ENCODE assay signal across 8 mouse cellular contexts in genomic region chr17:25272951-25273705, GRCm38 (mm10). TPM values are rescaled to one million over a fixed set of nuclear protein-coding genes. Genes with fewer than 3 reads are reported as not detected.
DNase-seq lines count a peak whose midpoint lies in the region; ATAC-seq and TF ChIP-seq lines count a peak whose summit lies in the region.

No protein-coding gene starts in this region.

- H3K4me3 ChIP-seq in CH12.LX (replicated peaks in 1 of 3; ENCODE audit: low read depth in 2 of 3, low read length in 2 of 3, poor library complexity in 1 of 3) = peak overlapping the region; percentile 98 to 100 (median 98)
- peak overlapping the region; percentile 97 for H3K4me3 ChIP-seq in bone marrow macrophage, adult 2 months (ENCODE audit: insufficient read depth, low read length)
- peak overlapping the region; percentile 86 for H3K4me3 ChIP-seq in erythroblast, embryonic 14.5 days (replicated peaks)
- peak overlapping the region; percentile 83 for H3K4me3 ChIP-seq in liver, postnatal 0 days (ENCODE audit: low read depth, low read length)
- H3K4me3 ChIP-seq in neural tube, embryonic 12.5 days = peak overlapping the region; percentile 97
- peak overlapping the region; percentile 96 for H3K4me3 ChIP-seq in testis, adult 2 months (ENCODE audit: control insufficient read depth, low read depth, low read length)

- 0 out of 2 replicates have a peak overlapping the region, but pooled peaks have one; percentile 89 for H3K4me2 ChIP-seq in CH12.LX (ENCODE audit: insufficient read depth, low read depth, poor library complexity, severe bottlenecking)
- H3K4me2 ChIP-seq in liver, postnatal 0 days (ENCODE audit: low read depth, low read length) = peak overlapping the region; percentile 87
- H3K4me2 ChIP-seq in neural tube, embryonic 12.5 days (replicated peaks) = peak overlapping the region; percentile 97

- TF ChIP-seq EP300 in CH12.LX (IDR thresholded peaks at IDR 0.05; ENCODE audit: low read length) = no peak
- TF ChIP-seq EP300 in liver, postnatal 0 days (IDR thresholded peaks at IDR 0.05; ENCODE audit: low read depth) = no peak

- ATAC-seq in liver, postnatal 0 days = peak; percentile 83
- ATAC-seq in neural tube, embryonic 12.5 days (ENCODE audit: low FRiP score, low read depth) = peak; percentile 92

- in situ Hi-C loops in CH12.LX (cut with MboI; ENCODE audit: low pct_ligation_motif_present, low pct_unique_long_range_greater_than_20kb, low sequenced_read_pairs) = loop anchor here (5.0 to 10.0 kb wide), 2 partner anchors 36 to 88 kb away; partner anchors contain the start of genes BC003965 and Unkl

- dilution Hi-C loops in CH12.LX (cut with MboI; ENCODE audit: extremely low pct_ligation_motif_present, extremely low pct_unique_long_range_greater_than_20kb, low sequenced_read_pairs) = no loop called here

- TF ChIP-seq RAD21 in CH12.LX (IDR thresholded peaks at IDR 0.05; ENCODE audit: low read depth, low read length) = no peak

- peak overlapping the region; percentile 100 for H3K9ac ChIP-seq in CH12.LX (ENCODE audit: insufficient read depth, low read depth)
- peak overlapping the region; percentile 97 for H3K9ac ChIP-seq in liver, postnatal 0 days (replicated peaks)
- peak overlapping the region; percentile 99 for H3K9ac ChIP-seq in neural tube, embryonic 12.5 days

- 3% methylated on average over 74 of the region's 92 CpGs for WGBS in liver, postnatal 0 days (ENCODE audit: insufficient replicate concordance)
- under 1% methylated on average over 92 of the region's 92 CpGs for WGBS in neural tube, embryonic 12.5 days

- DNase-seq in CH12.LX (ENCODE audit: extremely low read depth) = peak; percentile 85
- peak; percentile 89 for DNase-seq in heart, postnatal 14 days
- peak; percentile 89 to 95 for DNase-seq in layer of hippocampus, adult 18-20 months (ENCODE audit: low spot score in 2 of 2)
- DNase-seq in liver, postnatal 0 days = peak; percentile 90

- peak; percentile 79; the same call in 1 of the 2 replicates for TF ChIP-seq POLR2A in CH12.LX (IDR thresholded peaks at IDR 0.05; ENCODE audit: low read depth, low read length)
- TF ChIP-seq POLR2A in bone marrow macrophage, adult 2 months (IDR thresholded peaks at IDR 0.05; ENCODE audit: borderline replicate concordance, low read depth, low read length) = no peak
- TF ChIP-seq POLR2A in testis, adult 2 months (IDR thresholded peaks at IDR 0.05; ENCODE audit: control insufficient read depth, low read depth, low read length) = peak; percentile 85

- H3K4me1 ChIP-seq in CH12.LX (ENCODE audit: control insufficient read depth in 1 of 2, insufficient read depth in 2 of 2) = peaks cover 11 to 36% of the 10 kb centered on the region in 2 experiments
- peaks cover 21% of the 10 kb centered on the region for H3K4me1 ChIP-seq in bone marrow macrophage, adult 2 months (ENCODE audit: control insufficient read depth, insufficient read depth, low read length)
- H3K4me1 ChIP-seq in erythroblast, embryonic 14.5 days (ENCODE audit: control insufficient read depth) = peaks cover 45% of the 10 kb centered on the region
- H3K4me1 ChIP-seq in liver, postnatal 0 days (ENCODE audit: insufficient read depth) = peaks cover 32% of the 10 kb centered on the region
- peaks cover 32% of the 10 kb centered on the region for H3K4me1 ChIP-seq in neural tube, embryonic 12.5 days
- peaks cover 7% of the 10 kb centered on the region for H3K4me1 ChIP-seq in testis, adult 2 months (ENCODE audit: control insufficient read depth, insufficient read depth, low read length)

- H3K36me3 ChIP-seq in CH12.LX (replicated peaks in 1 of 2; ENCODE audit: control insufficient read depth in 1 of 2, insufficient read depth in 1 of 2, low read length in 1 of 2) = peaks cover 18 to 33% of the 10 kb centered on the region in 2 experiments
- peaks cover 40% of the 10 kb centered on the region for H3K36me3 ChIP-seq in erythroblast, embryonic 14.5 days (ENCODE audit: control insufficient read depth)
- H3K36me3 ChIP-seq in liver, postnatal 0 days (replicated peaks; ENCODE audit: insufficient read depth, low read length) = peaks cover 15% of the 10 kb centered on the region
- H3K36me3 ChIP-seq in neural tube, embryonic 12.5 days = peaks cover 22% of the 10 kb centered on the region
- H3K36me3 ChIP-seq in testis, adult 2 months (ENCODE audit: control insufficient read depth, insufficient read depth, low read length) = peaks cover 2% of the 10 kb centered on the region

- intact Hi-C loops in heart, postnatal 14 days (cut with DNase I) = loop anchor here (5.0 to 10.0 kb wide), 3 partner anchors 86 to 338 kb away; partner anchors contain the start of genes Mapk8ip3 and Unkl

- peaks cover 51% of the 10 kb centered on the region for H3K79me2 ChIP-seq in CH12.LX (replicated peaks; ENCODE audit: control insufficient read depth, extremely low read depth, insufficient read depth, poor library complexity, severe bottlenecking)

- H3K27me3 ChIP-seq in CH12.LX (replicated peaks) = peaks cover 13% of the 10 kb centered on the region
- H3K27me3 ChIP-seq in erythroblast, embryonic 14.5 days (ENCODE audit: control insufficient read depth) = no peaks in the 10 kb centered on the region
- no peaks in the 10 kb centered on the region for H3K27me3 ChIP-seq in liver, postnatal 0 days (ENCODE audit: insufficient read depth, low read length)
- H3K27me3 ChIP-seq in neural tube, embryonic 12.5 days (replicated peaks) = no peaks in the 10 kb centered on the region
- H3K27me3 ChIP-seq in testis, adult 2 months (ENCODE audit: control insufficient read depth, insufficient read depth, low read length) = no peaks in the 10 kb centered on the region

- H3K9me3 ChIP-seq in CH12.LX (replicated peaks; ENCODE audit: low read length) = no peaks in the 10 kb centered on the region
- H3K9me3 ChIP-seq in erythroblast, embryonic 14.5 days (ENCODE audit: control insufficient read depth, low read length) = no peaks in the 10 kb centered on the region
- no peaks in the 10 kb centered on the region for H3K9me3 ChIP-seq in liver, postnatal 0 days (ENCODE audit: low read length)
- H3K9me3 ChIP-seq in neural tube, embryonic 12.5 days = no peaks in the 10 kb centered on the region

- peak in 1 of 2 experiments; percentile 15; a peak in 1 of 4 replicates for TF ChIP-seq CTCF in CH12.LX (conservative IDR thresholded peaks at IDR 0.05 in 1 of 2, IDR thresholded peaks at IDR 0.05 in 1 of 2; ENCODE audit: low read depth in 2 of 2, low read length in 2 of 2)
- no peak for TF ChIP-seq CTCF in bone marrow macrophage, adult 2 months (IDR thresholded peaks at IDR 0.05; ENCODE audit: low read depth, low read length)
- no peak for TF ChIP-seq CTCF in liver, postnatal 0 days (IDR thresholded peaks at IDR 0.05; ENCODE audit: low read depth)
- TF ChIP-seq CTCF in testis, adult 2 months (IDR thresholded peaks at IDR 0.05; ENCODE audit: control insufficient read depth, insufficient read depth, insufficient replicate concordance, low read depth, low read length) = no peak

- peak overlapping the region; percentile 88 for H3K27ac ChIP-seq in CH12.LX (ENCODE audit: insufficient read depth, low read depth)
- peak overlapping the region; percentile 96 for H3K27ac ChIP-seq in bone marrow macrophage, adult 2 months (ENCODE audit: insufficient read depth, low read depth, low read length)
- H3K27ac ChIP-seq in liver, postnatal 0 days (ENCODE audit: low read depth) = peak overlapping the region; percentile 99
- peak overlapping the region; percentile 97 for H3K27ac ChIP-seq in neural tube, embryonic 12.5 days
- peak overlapping the region; percentile 95 for H3K27ac ChIP-seq in testis, adult 2 months (ENCODE audit: control insufficient read depth, insufficient read depth, low read depth, low read length)

RNA-seq across cellular contexts. Expression of gene Ube2i, which starts 1.3 kb away (rescaled TPM):
- total RNA-seq in CH12.LX (2012; rRNA removed) (356 and 455 TPM in 2 replicates), CH12.LX (2014; rRNA removed) (731 and 764 TPM in 2 replicates)
- polyA plus RNA-seq in CH12.LX (2012; ENCODE audit: insufficient read length, low read depth) = 417 and 578 TPM in 2 replicates
- 221 and 242 TPM in 2 replicates for polyA plus RNA-seq in bone marrow macrophage, adult 2 months (2012; ENCODE audit: insufficient read depth, insufficient read length, missing spikeins)
- 19.3 and 26.5 TPM in 2 replicates for polyA plus RNA-seq in erythroblast, embryonic 14.5 days (2012)
- 100 to 1,000 TPM; 119 to 121 TPM for total RNA-seq in heart, postnatal 14 days (2021)
- total RNA-seq in layer of hippocampus, adult 18-20 months (2021) = 100 to 1,000 TPM; 243 to 245 TPM
- 155 and 164 TPM in 2 replicates for polyA plus RNA-seq in liver, postnatal 0 days (2015; fragmentation: Nextera tagmentation; extraction: Ambion mirVana)
- polyA plus RNA-seq in neural tube, embryonic 12.5 days (2016; fragmentation: Nextera tagmentation; extraction: Ambion mirVana) = 726 and 737 TPM in 2 replicates
- 226 and 232 TPM in 2 replicates for polyA plus RNA-seq in testis, adult 2 months (2012; rRNA removed)

RNA-seq across cellular contexts. Expression of gene Baiap3, which starts 17.0 kb away (rescaled TPM):
- total RNA-seq in CH12.LX (2012; rRNA removed) (0.08 and 0.21 TPM in 2 replicates), CH12.LX (2014; rRNA removed) (not detected in 2 replicates)
- polyA plus RNA-seq in CH12.LX (2012; ENCODE audit: insufficient read length, low read depth) = 0.19 and 0.25 TPM in 2 replicates
- polyA plus RNA-seq in bone marrow macrophage, adult 2 months (2012; ENCODE audit: insufficient read depth, insufficient read length, missing spikeins) = not detected in 2 replicates
- not detected in 2 replicates for polyA plus RNA-seq in erythroblast, embryonic 14.5 days (2012)
- total RNA-seq in heart, postnatal 14 days (2021) = under 1 TPM; 0.17 to 0.63 TPM
- total RNA-seq in layer of hippocampus, adult 18-20 months (2021) = 1 to 10 TPM; 5.8 to 7.8 TPM
- polyA plus RNA-seq in liver, postnatal 0 days (2015; fragmentation: Nextera tagmentation; extraction: Ambion mirVana) = 0.54 and 0.58 TPM in 2 replicates
- polyA plus RNA-seq in neural tube, embryonic 12.5 days (2016; fragmentation: Nextera tagmentation; extraction: Ambion mirVana) = 2.3 and 4.0 TPM in 2 replicates
- 2.9 and 3.8 TPM in 2 replicates for polyA plus RNA-seq in testis, adult 2 months (2012; rRNA removed)

RNA-seq across cellular contexts. Expression of gene Prss34, which starts 25.1 kb away (rescaled TPM):
- total RNA-seq in CH12.LX (2012; rRNA removed) = 0.34 TPM in 1 of 2 replicates, not detected in the other
- total RNA-seq in CH12.LX (2014; rRNA removed) = not detected in 2 replicates
- not detected in 2 replicates for polyA plus RNA-seq in CH12.LX (2012; ENCODE audit: insufficient read length, low read depth)
- 1.2 TPM in 1 of 2 replicates, not detected in the other for polyA plus RNA-seq in bone marrow macrophage, adult 2 months (2012; ENCODE audit: insufficient read depth, insufficient read length, missing spikeins)
- polyA plus RNA-seq in erythroblast, embryonic 14.5 days (2012) = 0.28 and 0.74 TPM in 2 replicates
- total RNA-seq in heart, postnatal 14 days (2021) = under 1 TPM; 0.53 to 0.54 TPM
- total RNA-seq in layer of hippocampus, adult 18-20 months (2021) = not detected
- 11.1 and 15.4 TPM in 2 replicates for polyA plus RNA-seq in liver, postnatal 0 days (2015; fragmentation: Nextera tagmentation; extraction: Ambion mirVana)
- not detected in 2 replicates for polyA plus RNA-seq in neural tube, embryonic 12.5 days (2016; fragmentation: Nextera tagmentation; extraction: Ambion mirVana)
- polyA plus RNA-seq in testis, adult 2 months (2012; rRNA removed) = 0.11 TPM in 1 of 2 replicates, not detected in the other

RNA-seq across cellular contexts. Expression of gene Tsr3, which starts 33.2 kb away (rescaled TPM):
- total RNA-seq in CH12.LX (2012; rRNA removed) = 38.7 and 40.0 TPM in 2 replicates
- total RNA-seq in CH12.LX (2014; rRNA removed) = 38.3 and 40.8 TPM in 2 replicates
- 42.3 and 52.8 TPM in 2 replicates for polyA plus RNA-seq in CH12.LX (2012; ENCODE audit: insufficient read length, low read depth)
- polyA plus RNA-seq in bone marrow macrophage, adult 2 months (2012; ENCODE audit: insufficient read depth, insufficient read length, missing spikeins) = 19.6 and 19.7 TPM in 2 replicates
- 1.5 and 2.2 TPM in 2 replicates for polyA plus RNA-seq in erythroblast, embryonic 14.5 days (2012)
- 10 to 100 TPM in 1 of 2 experiments, 1 to 10 TPM in 1; 9.3 to 10.2 TPM for total RNA-seq in heart, postnatal 14 days (2021)
- total RNA-seq in layer of hippocampus, adult 18-20 months (2021) = 10 to 100 TPM; 22.9 to 23.7 TPM
- polyA plus RNA-seq in liver, postnatal 0 days (2015; fragmentation: Nextera tagmentation; extraction: Ambion mirVana) = 19.1 and 19.7 TPM in 2 replicates
- 66.7 and 67.0 TPM in 2 replicates for polyA plus RNA-seq in neural tube, embryonic 12.5 days (2016; fragmentation: Nextera tagmentation; extraction: Ambion mirVana)
- 17.5 and 18.1 TPM in 2 replicates for polyA plus RNA-seq in testis, adult 2 months (2012; rRNA removed)

RNA-seq across cellular contexts. Expression of gene Gnptg, which starts 33.2 kb away (rescaled TPM):
- total RNA-seq in CH12.LX (2012; rRNA removed) (24.0 and 27.0 TPM in 2 replicates), CH12.LX (2014; rRNA removed) (20.7 and 22.1 TPM in 2 replicates)
- polyA plus RNA-seq in CH12.LX (2012; ENCODE audit: insufficient read length, low read depth) = 24.5 and 28.0 TPM in 2 replicates
- 40.5 and 40.8 TPM in 2 replicates for polyA plus RNA-seq in bone marrow macrophage, adult 2 months (2012; ENCODE audit: insufficient read depth, insufficient read length, missing spikeins)
- 1.3 and 2.1 TPM in 2 replicates for polyA plus RNA-seq in erythroblast, embryonic 14.5 days (2012)
- total RNA-seq in heart, postnatal 14 days (2021) = 10 to 100 TPM; 13.1 to 14.3 TPM
- 10 to 100 TPM; 71.1 to 73.5 TPM for total RNA-seq in layer of hippocampus, adult 18-20 months (2021)
- polyA plus RNA-seq in liver, postnatal 0 days (2015; fragmentation: Nextera tagmentation; extraction: Ambion mirVana) = 21.2 and 22.8 TPM in 2 replicates
- polyA plus RNA-seq in neural tube, embryonic 12.5 days (2016; fragmentation: Nextera tagmentation; extraction: Ambion mirVana) = 67.1 and 71.3 TPM in 2 replicates
- polyA plus RNA-seq in testis, adult 2 months (2012; rRNA removed) = 20.2 and 24.5 TPM in 2 replicates

Comparison
In these comparisons a context has a peak if more than half of its experiments do, and no peak if none do; other contexts are left out.
1. Peak in every context shown above with its lines: DNase-seq, ATAC-seq, H3K4me3 ChIP-seq and H3K27ac ChIP-seq.